Mouse (Mus musculus) stomach, embryonic 16.5 days (tissue): ENCODE measurements around the gene Atp6ap1l. TPM values are rescaled to one million over a fixed set of nuclear protein-coding genes. Genes with fewer than 3 reads are reported as not detected.
"Not testable (repeated sequence)": the region's sequence is repeated elsewhere in the genome, so short reads cannot be mapped to it uniquely, and the experiment has no call there.

Experiments
- ATAC-seq: fragments of 200-750 bp; cut with Nextera tagmentation; 2 replicates; pipeline ENCODE4 v1.8.0; 2017; ENCODE audit warnings: moderate number of reproducible peaks, moderate TSS enrichment; ENCODE audit not compliant: insufficient read depth, low FRiP score
- H3K27ac ChIP-seq: fragments of 300-500 bp; sonication (generic); 2 replicates; pipeline ENCODE4 v1.5.1; 2014; ENCODE audit warnings: low read length
- H3K27me3 ChIP-seq: fragments of 300-500 bp; sonication (generic); 2 replicates; pipeline ENCODE4 v1.6.1; 2014; ENCODE audit warnings: low read length, control low read depth, mixed read lengths; ENCODE audit not compliant: control insufficient read depth, insufficient read depth
- H3K36me3 ChIP-seq: fragments of 300-500 bp; sonication (generic); 2 replicates; pipeline ENCODE4 v1.6.1; 2014; ENCODE audit warnings: low read length; ENCODE audit not compliant: control insufficient read depth, insufficient read depth
- H3K4me1 ChIP-seq: fragments of 300-500 bp; sonication (generic); 2 replicates; pipeline ENCODE4 v1.6.1; 2014; ENCODE audit warnings: low read length, control low read depth, mixed read lengths; ENCODE audit not compliant: control insufficient read depth, insufficient read depth
- H3K4me2 ChIP-seq: fragments of 300-500 bp; sonication (generic); 2 replicates; pipeline ENCODE4 v1.6.1; 2014; ENCODE audit warnings: low read depth, low read length, mixed read lengths
- H3K4me3 ChIP-seq: fragments of 300-500 bp; sonication (generic); replicated peaks from 2 replicates; pipeline ENCODE4 v1.5.1; 2014; ENCODE audit warnings: mild to moderate bottlenecking, low read length
- H3K9ac ChIP-seq: fragments of 300-500 bp; sonication (generic); 2 replicates; pipeline ENCODE4 v1.6.1; 2014; ENCODE audit warnings: low read length
- H3K9me3 ChIP-seq: fragments of 300-500 bp; sonication (generic); replicated peaks from 2 replicates; pipeline ENCODE4 v1.6.1; 2016; ENCODE audit warnings: low read length, control low read depth; ENCODE audit not compliant: control insufficient read depth
- WGBS: fragments of 180-500 bp; shearing (Covaris S2); extraction: QIAGEN DNeasy Blood & Tissue Kit; methylation state at CpG from one replicate; pipeline ENCODE4 v1.1.7; 2014; 5-methylcytosine and 5-hydroxymethylcytosine counted together
- polyA plus RNA-seq: library from polyadenylated mRNA; unstranded; fragments of >200 nt; fragmentation: Nextera tagmentation; extraction: Ambion mirVana; gene quantifications from 2 replicates; pipeline ENCODE4 v1.2.1, GENCODE M21; 2015

Atp6ap1l gene
- not detected in 2 replicates for polyA plus RNA-seq

- no peaks in the 10 kb centered on the region for H3K27me3 ChIP-seq
- no peak within 1 kb of the TSS for H3K27ac ChIP-seq
- H3K4me3 ChIP-seq: no peak within 1 kb of the TSS
- no peaks in the 10 kb centered on the region for H3K36me3 ChIP-seq
- ATAC-seq: no peak
- 90% methylated on average over 5 of the region's 5 CpGs for WGBS
- no peaks in the 10 kb centered on the region for H3K4me1 ChIP-seq
- H3K9me3 ChIP-seq: no peaks in the 10 kb centered on the region
- H3K9ac ChIP-seq: no peak within 1 kb of the TSS
- H3K4me2 ChIP-seq: no peak within 1 kb of the TSS
Observed at GRCm38 (mm10) chr13:90905176-90905575, at the start of gene Atp6ap1l. TSS of gene Atp6ap1l (minus strand) at chr13:90905355.

GRCm38 (mm10) chr13:90939600-90939999 lies 34.4 kb upstream of the Atp6ap1l start:
- H3K9me3 ChIP-seq: no peaks in the 10 kb centered on the region
- no peaks in the 10 kb centered on the region for H3K36me3 ChIP-seq
- no peaks in the 10 kb centered on the region for H3K4me1 ChIP-seq
- H3K4me2 ChIP-seq: no peak overlapping the region
- H3K9ac ChIP-seq: no peak overlapping the region
- no peaks in the 10 kb centered on the region for H3K27me3 ChIP-seq
- H3K4me3 ChIP-seq: no peak overlapping the region
- ATAC-seq: no peak
- H3K27ac ChIP-seq: no peak overlapping the region
- WGBS: 78% methylated on average over 5 of the region's 5 CpGs

GRCm38 (mm10) chr13:90939192-90939591 lies 34.0 kb upstream of the Atp6ap1l start:
- no peaks in the 10 kb centered on the region for H3K36me3 ChIP-seq
- ATAC-seq: no peak
- no peaks in the 10 kb centered on the region for H3K9me3 ChIP-seq
- no peak overlapping the region for H3K9ac ChIP-seq
- H3K4me2 ChIP-seq: no peak overlapping the region
- WGBS: 35% methylated on average over 6 of the region's 6 CpGs
- no peaks in the 10 kb centered on the region for H3K4me1 ChIP-seq
- H3K27ac ChIP-seq: no peak overlapping the region
- no peak overlapping the region for H3K4me3 ChIP-seq
- H3K27me3 ChIP-seq: no peaks in the 10 kb centered on the region

GRCm38 (mm10) chr13:90935852-90936251 lies 30.7 kb upstream of the Atp6ap1l start:
- 80% methylated on average over 7 of the region's 7 CpGs for WGBS
- no peak for ATAC-seq

GRCm38 (mm10) chr13:90933256-90933655 lies 28.1 kb upstream of the Atp6ap1l start:
- Histone ChIP-seq H3K27me3 (no peaks in the 10 kb centered on the region), H3K4me2 (no peak overlapping the region), H3K36me3 (no peaks in the 10 kb centered on the region), H3K27ac (no peak overlapping the region), H3K4me3 (no peak overlapping the region), H3K4me1 (no peaks in the 10 kb centered on the region), H3K9ac (no peak overlapping the region), H3K9me3 (no peaks in the 10 kb centered on the region)
- no peak for ATAC-seq
- WGBS: 70% methylated on average over 3 of the region's 3 CpGs

More at GRCm38 (mm10) chr13:90935852-90936251, 30.7 kb upstream of the Atp6ap1l start:
- Histone ChIP-seq H3K4me3 (no peak overlapping the region), H3K9ac (no peak overlapping the region), H3K9me3 (no peaks in the 10 kb centered on the region), H3K36me3 (no peaks in the 10 kb centered on the region), H3K4me1 (no peaks in the 10 kb centered on the region), H3K4me2 (no peak overlapping the region), H3K27ac (no peak overlapping the region), H3K27me3 (no peaks in the 10 kb centered on the region)

- H3K27me3 ChIP-seq: no peaks in the 10 kb centered on the region
- 20% methylated on average over 5 of the region's 5 CpGs for WGBS
- no peak for ATAC-seq
- peaks cover 13% of the 10 kb centered on the region; the same call in 1 of the 2 replicates for H3K36me3 ChIP-seq
- no peak overlapping the region for H3K4me3 ChIP-seq
- no peak overlapping the region for H3K9ac ChIP-seq
- no peaks in the 10 kb centered on the region for H3K4me1 ChIP-seq
- no peak overlapping the region for H3K27ac ChIP-seq
- H3K9me3 ChIP-seq: no peaks in the 10 kb centered on the region
- H3K4me2 ChIP-seq: no peak overlapping the region
Observed at GRCm38 (mm10) chr13:90929847-90930246, 24.7 kb upstream of the Atp6ap1l start.

- H3K4me1 ChIP-seq, H3K4me3 ChIP-seq, ATAC-seq, H3K27me3 ChIP-seq, H3K9ac ChIP-seq, H3K27ac ChIP-seq, H3K4me2 ChIP-seq, H3K9me3 ChIP-seq: not testable (repeated sequence)
- WGBS: 89% methylated on average over 10 of the region's 10 CpGs
- H3K36me3 ChIP-seq: peaks cover 15% of the 10 kb centered on the region; the same call in 1 of the 2 replicates
Observed at GRCm38 (mm10) chr13:90928266-90928665, 23.1 kb upstream of the Atp6ap1l start.

- Histone ChIP-seq H3K27ac (no peak overlapping the region), H3K9me3 (no peaks in the 10 kb centered on the region), H3K4me2 (no peak overlapping the region), H3K9ac (no peak overlapping the region), H3K4me3 (no peak overlapping the region), H3K4me1 (0 out of 2 replicates have a peak, but pooled peaks cover 4% of the 10 kb centered on the region), H3K27me3 (no peaks in the 10 kb centered on the region), H3K36me3 (peaks cover 15% of the 10 kb centered on the region; the same call in 1 of the 2 replicates)
- no peak for ATAC-seq
- 65% methylated on average over 5 of the region's 5 CpGs for WGBS
Observed at GRCm38 (mm10) chr13:90926938-90927633, 21.9 kb upstream of the Atp6ap1l start.

GRCm38 (mm10) chr13:90926125-90926765 lies 21.1 kb upstream of the Atp6ap1l start:
- WGBS: 75% methylated on average over 7 of the region's 7 CpGs
- Histone ChIP-seq H3K9ac (no peak overlapping the region), H3K36me3 (peaks cover 15% of the 10 kb centered on the region; the same call in 1 of the 2 replicates), H3K4me3 (no peak overlapping the region), H3K27ac (no peak overlapping the region), H3K9me3 (no peaks in the 10 kb centered on the region), H3K4me2 (no peak overlapping the region), H3K27me3 (no peaks in the 10 kb centered on the region), H3K4me1 (0 out of 2 replicates have a peak, but pooled peaks cover 4% of the 10 kb centered on the region)
- ATAC-seq: no peak
